Mouse (Mus musculus) kidney, adult 2 months (tissue): ENCODE data around the gene Prkar2a.

Experiments used
- CTCF ChIP-seq: fragments of 200-500 bp; conservative IDR thresholded peaks from 2 replicates; pipeline ENCODE4 v1.5.1; 2011; ENCODE audit warnings: low read depth, mild to moderate bottlenecking, control low read depth, low read length, moderate library complexity, mixed read lengths; ENCODE audit not compliant: insufficient read depth, insufficient read length
- POLR2A ChIP-seq: fragments of 200-500 bp; IDR thresholded peaks from one replicate; pipeline ENCODE4 v1.6.1; 2011; ENCODE audit warnings: low read depth, low read length, control low read depth

GRCm38 (mm10) chr9:108761561-108761960 lies 72.4 kb downstream of the Prkar2a start:
- TF ChIP-seq CTCF: no peak
- TF ChIP-seq POLR2A: no peak
